Mouse (Mus musculus): ENCODE data around the gene Triap1.
"Not testable (repeated sequence)": the region's sequence is repeated elsewhere in the genome, so short reads cannot be mapped to it uniquely, and the experiment has no call there.

Gene Triap1

DNA sequence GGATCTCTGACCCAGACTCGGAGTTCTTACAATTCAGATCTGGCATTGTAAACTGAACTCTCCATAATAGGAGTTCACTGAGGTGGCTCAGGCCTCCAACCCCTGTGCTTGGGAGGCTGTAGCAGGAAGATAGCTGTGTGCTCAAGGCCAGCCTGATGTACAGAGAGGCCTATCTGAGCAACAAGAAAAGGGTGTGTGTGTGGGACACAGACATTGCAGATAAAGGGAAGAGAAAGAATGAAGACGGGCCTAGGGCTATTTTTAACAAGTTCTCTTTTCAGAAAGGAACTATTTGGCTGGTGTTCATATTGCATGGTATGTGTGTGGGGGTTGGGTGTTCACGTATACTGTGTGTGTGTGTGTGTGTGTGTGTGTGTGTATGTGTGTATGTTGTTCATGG is 7.4 kb upstream of the Triap1 start:
- DNase-seq (ENCODE audit: low spot score), result no peak

GRCm38 (mm10) chr5:115340007-115340406 is 1.0 kb upstream of the Triap1 start:
- no peak for DNase-seq (ENCODE audit: low spot score)

GRCm38 (mm10) chr5:115341314-115342165 is 515 bp downstream of the Triap1 start:
- no peak for DNase-seq (ENCODE audit: low spot score)

GRCm38 (mm10) chr5:115347564-115347963 is 6.5 kb downstream of the Triap1 start:
- DNase-seq (ENCODE audit: low spot score), result peak; percentile 48

DNA sequence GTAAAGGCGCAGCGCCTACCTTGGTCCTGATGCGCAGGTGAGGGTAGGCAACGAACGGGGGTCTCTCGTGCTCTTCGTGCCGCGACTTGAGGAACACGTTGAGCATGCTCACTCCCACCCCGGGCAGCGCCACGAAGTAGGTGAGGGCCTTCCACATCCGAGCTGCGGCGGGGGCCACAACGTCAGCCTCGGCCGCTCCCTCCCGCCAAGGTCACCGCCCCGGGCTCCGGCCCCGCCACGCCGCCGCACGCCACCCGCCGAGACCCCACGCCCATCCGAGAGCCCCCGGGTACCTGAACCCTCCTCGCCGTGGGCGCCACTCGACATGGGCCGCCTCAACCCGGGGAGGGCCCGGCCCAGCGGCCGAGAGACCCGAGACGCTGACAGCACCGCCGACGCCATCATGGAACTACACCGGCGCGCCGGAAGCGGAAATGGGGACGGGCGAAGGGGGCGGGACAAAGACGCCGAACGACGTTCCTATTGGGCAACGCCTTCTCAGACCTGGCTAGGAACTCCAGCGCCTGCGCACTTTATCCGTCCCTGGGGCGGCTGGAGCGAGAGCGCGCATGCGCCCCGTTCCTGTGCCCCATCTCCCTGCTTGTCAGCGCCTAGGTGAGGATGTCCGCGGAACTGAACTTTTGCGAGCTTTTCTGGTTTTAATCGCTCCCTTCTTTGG is 7.7 kb downstream of the Triap1 start, which contains the start of gene Cox6a1:
Gene Cox6a1 (minus strand): TSS at position 436 of the 679 bp plus-strand sequence.
- DNase-seq (ENCODE audit: low spot score), result peak; percentile 93

GRCm38 (mm10) chr5:115349225-115349555 is 8.2 kb downstream of the Triap1 start:
- DNase-seq (ENCODE audit: low spot score), result no peak

GRCm38 (mm10) chr5:115351348-115351747 is 10.3 kb downstream of the Triap1 start:
- no peak for DNase-seq (ENCODE audit: low spot score)

GRCm38 (mm10) chr5:115355070-115355469 is 14.0 kb downstream of the Triap1 start:
- no peak for DNase-seq (ENCODE audit: low spot score)

DNA sequence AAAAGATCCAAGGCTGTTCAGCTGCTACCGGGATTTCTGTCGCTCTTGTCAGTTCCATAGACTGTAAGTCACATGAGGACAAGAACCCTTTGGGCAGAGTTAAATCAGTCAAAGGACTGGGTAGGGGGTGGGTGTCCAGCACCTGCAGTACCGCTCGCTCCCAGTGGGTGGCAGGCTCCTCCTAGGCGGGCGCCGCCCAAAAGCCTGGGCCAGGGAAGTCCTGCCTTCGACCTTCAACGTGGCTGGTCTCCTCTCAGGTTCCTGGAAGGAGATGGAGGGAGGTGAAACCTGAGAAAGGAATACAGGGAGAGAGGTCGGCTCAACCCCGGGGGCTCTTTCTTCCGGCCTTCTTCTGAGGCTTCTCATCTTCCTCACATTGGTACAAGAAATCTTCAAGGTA is 17.8 kb downstream of the Triap1 start:
- DNase-seq (ENCODE audit: low spot score), result peak; percentile 90

DNA sequence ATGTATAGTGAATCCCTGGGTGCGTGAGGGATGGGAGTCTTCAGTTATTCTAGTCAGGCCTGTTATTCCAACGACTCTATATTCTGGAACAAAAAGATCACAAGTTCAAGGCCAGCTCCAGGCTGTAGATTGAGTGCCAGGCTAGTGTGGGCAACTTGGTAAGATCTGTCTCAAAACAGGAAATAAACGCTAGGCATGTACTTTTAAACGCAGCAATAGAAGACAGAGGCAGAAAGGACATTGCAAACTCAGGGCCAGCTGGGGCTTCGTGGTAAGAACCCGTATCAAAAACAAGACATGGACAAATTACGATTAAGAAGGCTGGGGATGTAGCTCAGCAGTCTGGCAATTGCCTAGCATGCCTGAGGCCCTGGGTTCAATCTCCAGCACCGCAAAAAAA is 18.4 kb downstream of the Triap1 start:
- no peak for DNase-seq (ENCODE audit: low spot score)

DNA sequence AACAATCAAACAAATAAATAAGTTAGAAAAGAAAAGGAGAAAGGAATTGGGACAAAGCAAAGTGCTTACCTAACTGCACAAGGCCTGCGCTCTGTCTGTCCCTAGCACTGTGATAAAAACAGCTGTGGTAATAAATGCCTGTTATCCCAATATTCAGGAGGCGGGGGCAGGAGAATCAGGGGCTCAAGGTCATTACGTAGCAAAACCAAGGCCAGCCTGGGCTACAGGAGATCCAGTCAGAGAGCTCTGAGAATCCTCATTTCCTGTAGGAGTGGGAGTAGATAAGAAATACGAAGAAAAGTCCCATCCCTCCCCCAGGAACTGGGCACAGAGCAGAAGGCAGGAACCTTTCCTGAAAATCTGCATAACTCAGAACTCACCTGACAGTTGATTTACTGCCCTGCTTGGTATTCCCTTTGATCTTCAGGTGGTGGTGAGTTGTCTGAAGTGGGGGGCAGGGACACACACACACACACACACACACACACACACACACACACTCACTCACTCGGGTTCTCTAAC is 18.9 kb downstream of the Triap1 start:
- DNase-seq (ENCODE audit: low spot score), result no peak

- no peak for DNase-seq (ENCODE audit: low spot score)
Measured at GRCm38 (mm10) chr5:115362216-115362615, 21.2 kb downstream of the Triap1 start.

GRCm38 (mm10) chr5:115362819-115363714 is 22.0 kb downstream of the Triap1 start:
- DNase-seq (ENCODE audit: low spot score), result no peak

DNA sequence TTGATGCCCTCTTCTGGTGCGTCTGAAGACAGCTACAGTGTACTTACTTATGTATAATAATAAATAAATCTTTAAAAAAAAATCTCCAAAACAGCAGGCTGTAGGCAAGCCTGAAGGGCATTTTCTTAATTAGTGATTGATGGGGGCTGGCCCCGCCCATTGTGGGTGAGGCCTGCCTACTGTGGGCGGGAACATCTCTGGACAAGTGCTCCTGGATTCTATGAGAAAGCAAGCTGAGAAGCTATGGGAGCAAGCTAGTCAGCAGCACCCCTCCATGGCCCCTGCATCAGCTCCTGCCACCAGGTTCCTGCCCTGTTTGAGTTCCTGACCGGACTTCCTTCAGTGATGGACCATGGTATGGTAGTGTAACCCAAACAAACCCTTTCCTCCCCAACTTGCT is 23.8 kb downstream of the Triap1 start:
- no peak for DNase-seq (ENCODE audit: low spot score)

DNA sequence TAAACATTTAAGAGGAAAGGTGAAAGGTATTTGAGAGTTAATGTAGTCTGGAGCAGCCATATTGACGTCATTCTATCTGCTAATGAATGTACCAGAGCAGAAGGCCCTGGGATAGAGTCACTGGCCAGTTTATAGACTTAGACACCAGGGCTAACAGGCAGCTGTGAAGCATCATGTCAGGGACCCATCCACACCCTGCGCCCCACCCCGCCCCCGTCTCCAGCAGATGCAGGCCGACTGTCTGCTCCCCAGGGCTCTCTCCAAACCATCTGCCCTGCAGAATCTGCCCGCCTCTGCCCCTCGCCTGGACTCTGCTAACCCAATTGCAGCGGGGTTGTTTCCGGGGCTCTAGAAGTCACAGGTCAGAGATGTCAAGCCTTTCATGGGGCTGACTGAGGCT is 30.7 kb downstream of the Triap1 start:
- DNase-seq (ENCODE audit: low spot score), result no peak

- no peak for DNase-seq (ENCODE audit: low spot score)
Measured at GRCm38 (mm10) chr5:115373441-115374203, 32.6 kb downstream of the Triap1 start.

DNA sequence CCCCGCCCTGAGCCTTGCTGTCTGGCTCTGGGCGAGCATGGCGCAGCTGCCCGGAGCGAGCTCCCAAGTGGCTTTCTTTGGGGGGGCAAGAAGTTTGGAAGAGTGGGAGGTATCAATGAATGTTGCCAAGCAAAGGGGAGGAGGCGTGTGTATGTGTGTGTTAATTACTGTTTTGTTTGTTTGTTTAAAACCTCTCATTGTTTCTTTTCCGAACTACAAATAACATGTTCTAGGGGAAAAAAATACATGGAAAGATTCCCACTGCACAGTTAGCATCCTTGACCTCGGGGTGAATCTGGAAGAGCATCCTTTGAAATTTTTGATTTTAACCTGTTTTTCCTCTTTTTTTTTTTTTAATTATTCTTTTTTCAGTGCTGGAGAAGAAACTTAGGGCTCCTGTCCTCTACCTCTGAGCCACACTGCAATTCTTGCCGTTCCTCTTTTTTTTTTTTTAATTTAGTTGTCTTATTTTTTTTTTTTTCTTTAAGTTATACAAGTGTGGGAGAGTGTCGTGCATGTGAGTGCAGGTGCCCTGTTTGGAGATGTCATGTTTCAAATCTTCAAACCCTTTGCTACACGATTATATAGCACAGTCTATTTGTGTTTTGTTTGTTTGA is 33.3 kb downstream of the Triap1 start:
- no peak for DNase-seq (ENCODE audit: low spot score)

DNA sequence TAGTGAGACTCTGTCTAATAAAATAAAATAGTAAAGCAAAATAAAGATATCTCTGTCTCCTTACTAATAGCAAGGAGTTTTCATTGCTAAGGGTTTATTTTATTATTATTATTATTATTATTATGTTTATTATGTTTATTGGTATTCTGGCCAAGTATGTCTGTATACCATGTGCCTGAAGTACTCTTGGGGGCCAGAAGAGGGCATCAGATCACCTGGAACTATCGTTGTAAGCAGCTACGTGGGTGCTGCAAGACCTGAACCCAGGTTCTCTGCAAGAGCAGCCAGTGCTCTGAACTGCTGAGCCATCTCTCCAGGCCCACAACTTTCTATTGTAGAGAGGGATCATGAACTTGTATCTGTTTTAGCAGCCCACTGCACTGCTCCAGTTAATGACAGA is 34.4 kb downstream of the Triap1 start:
- no peak for DNase-seq (ENCODE audit: low spot score)

GRCm38 (mm10) chr5:115378882-115379281 is 37.9 kb downstream of the Triap1 start:
- not testable (repeated sequence) for DNase-seq (ENCODE audit: low spot score)

GRCm38 (mm10) chr5:115391935-115392334 is 50.9 kb downstream of the Triap1 start:
- no peak for DNase-seq (ENCODE audit: low spot score)

DNA sequence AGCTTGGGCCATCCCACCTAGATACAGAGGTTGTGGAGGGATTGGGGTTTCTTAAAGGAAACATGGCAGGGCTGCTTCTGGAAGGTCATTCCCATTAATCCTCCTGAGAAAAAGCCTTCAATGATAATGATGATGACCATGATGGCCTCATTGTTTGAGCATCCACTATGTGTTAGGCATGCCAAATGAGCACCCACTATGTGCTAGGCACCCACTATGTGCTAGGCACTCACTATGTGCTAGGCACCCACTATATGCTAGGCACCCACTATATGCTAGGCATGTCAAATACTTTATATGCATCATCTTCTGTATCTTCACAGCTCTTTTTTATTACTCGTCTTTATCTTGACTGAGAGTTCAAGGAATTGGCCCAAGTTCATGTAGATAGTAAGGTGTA is 51.9 kb downstream of the Triap1 start:
- no peak for DNase-seq (ENCODE audit: low spot score)
